Mouse (Mus musculus): ENCODE data around the gene Tcp11. TPM values are rescaled to one million over a fixed set of nuclear protein-coding genes. Genes with fewer than 3 reads are reported as not detected.

Tcp11 gene
- polyA plus RNA-seq, 1 experiment from 2014 or later = 1.6 TPM

DNA sequence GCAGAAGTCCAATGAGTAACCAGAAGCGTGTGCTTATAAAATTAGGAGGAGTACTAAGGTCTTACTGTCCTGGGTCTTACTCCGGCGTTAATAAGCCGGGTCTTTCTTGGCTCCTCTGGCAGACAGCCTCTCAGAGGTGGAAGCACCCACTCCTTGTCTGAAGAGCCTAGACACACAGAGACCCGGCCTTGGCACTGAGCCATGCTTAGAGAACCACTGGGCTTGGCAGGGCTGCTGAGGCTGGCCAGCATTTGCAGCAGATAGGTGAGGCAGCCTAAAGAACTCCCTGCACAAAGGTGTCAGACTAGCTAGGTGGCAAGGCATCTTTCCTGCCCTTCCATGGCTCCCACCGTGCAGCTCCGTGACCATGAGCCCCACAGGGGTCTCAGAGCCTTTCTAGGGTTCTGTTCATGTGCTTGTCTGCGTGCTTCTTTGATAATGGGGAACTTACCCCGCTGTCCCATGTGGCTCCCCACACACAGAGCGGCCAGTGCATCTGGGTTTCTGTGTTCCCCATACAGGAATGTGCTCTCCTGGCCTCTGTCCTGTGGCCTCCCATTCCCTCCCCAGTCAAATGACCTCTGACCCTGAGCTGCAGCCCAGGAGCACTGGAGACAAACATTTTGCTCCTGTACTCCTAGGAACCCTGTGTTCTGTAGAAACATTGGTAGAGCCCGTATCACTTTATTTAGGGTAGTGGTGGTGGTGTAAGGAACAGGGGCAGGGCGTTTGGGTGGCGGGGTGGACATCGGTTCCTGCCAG lies 54.1 kb downstream of the Tcp11 start:
- Histone ChIP-seq H3K36me3 (ENCODE audit: control insufficient read depth, insufficient read depth, low read length) (no peaks in the 10 kb centered on the region), H3K27ac (ENCODE audit: low read length) (peak overlapping the region; percentile 81), H3K9ac (ENCODE audit: low read depth, low read length) (no peak overlapping the region), H3K4me2 (ENCODE audit: low read depth, low read length) (no peak overlapping the region), H3K9me3 (ENCODE audit: control insufficient read depth, low read length) (no peaks in the 10 kb centered on the region), H3K4me1 (ENCODE audit: control insufficient read depth, insufficient read depth, low read length) (peaks cover 44% of the 10 kb centered on the region), H3K4me3 (ENCODE audit: low read length) (no peak overlapping the region), H3K27me3 (replicated peaks; ENCODE audit: control insufficient read depth, insufficient read depth, low read length) (no peaks in the 10 kb centered on the region)
- WGBS = 64% methylated on average over 14 of the region's 14 CpGs
- peak; percentile 39 for ATAC-seq

- peak overlapping the region; percentile 35 for H3K9ac ChIP-seq (ENCODE audit: low read depth, low read length)
- 0 out of 2 replicates have a peak overlapping the region, but pooled peaks have one; percentile 3 for H3K4me2 ChIP-seq (ENCODE audit: low read depth, low read length)
- peaks cover 44% of the 10 kb centered on the region for H3K4me1 ChIP-seq (ENCODE audit: control insufficient read depth, insufficient read depth, low read length)
- H3K9me3 ChIP-seq (ENCODE audit: control insufficient read depth, low read length) = no peaks in the 10 kb centered on the region
- H3K27ac ChIP-seq (ENCODE audit: low read length) = peak overlapping the region; percentile 81
- no peaks in the 10 kb centered on the region for H3K27me3 ChIP-seq (replicated peaks; ENCODE audit: control insufficient read depth, insufficient read depth, low read length)
- no peak overlapping the region for H3K4me3 ChIP-seq (ENCODE audit: low read length)
- H3K36me3 ChIP-seq (ENCODE audit: control insufficient read depth, insufficient read depth, low read length) = no peaks in the 10 kb centered on the region
- 27% methylated on average over 5 of the region's 5 CpGs for WGBS
- peak; percentile 83 for ATAC-seq
These were observed 54.9 kb downstream of the Tcp11 start for GRCm38 (mm10) chr17:28025541-28025961.

DNA sequence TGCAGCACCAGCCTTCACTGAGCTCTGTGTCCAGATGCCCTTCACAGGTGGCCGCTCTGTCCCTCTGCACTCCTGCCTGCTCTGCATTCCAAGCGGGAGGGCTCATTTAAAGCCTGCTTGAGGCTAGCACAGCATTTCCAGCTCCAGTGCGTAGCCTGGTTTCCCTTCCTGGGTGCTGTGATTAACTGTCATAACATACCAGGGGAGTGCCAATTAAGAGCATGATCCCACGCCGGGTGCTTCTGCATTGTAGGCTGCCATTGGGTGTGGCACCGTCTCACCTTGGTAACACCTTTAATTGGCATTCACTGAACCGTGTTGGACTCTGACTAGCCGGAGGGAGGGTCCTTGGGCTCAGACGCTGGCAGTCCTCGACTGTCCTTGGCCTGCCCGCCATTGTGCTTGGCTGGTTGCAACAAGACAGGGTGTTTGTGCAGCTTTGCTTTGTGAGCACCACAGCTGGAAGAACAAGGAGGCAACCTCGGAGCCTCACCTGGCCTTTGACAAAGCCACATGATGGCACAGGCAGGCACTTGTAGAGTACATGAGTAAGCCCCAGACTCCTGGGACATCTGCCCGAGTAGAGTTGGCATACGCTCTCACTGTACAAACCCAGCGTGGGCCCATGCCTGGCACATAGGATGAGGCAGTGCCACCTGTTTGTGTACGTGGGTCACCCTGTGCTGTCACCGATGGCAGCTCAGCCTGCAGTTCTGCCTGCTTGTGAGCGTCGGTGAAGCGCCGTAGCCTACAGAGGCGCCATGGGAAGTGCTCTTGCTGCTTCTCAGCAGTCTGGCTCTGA lies 57.4 kb downstream of the Tcp11 start:
- H3K27me3 ChIP-seq (replicated peaks; ENCODE audit: control insufficient read depth, insufficient read depth, low read length) = no peaks in the 10 kb centered on the region
- H3K36me3 ChIP-seq (ENCODE audit: control insufficient read depth, insufficient read depth, low read length) = no peaks in the 10 kb centered on the region
- H3K4me3 ChIP-seq (ENCODE audit: low read length) = no peak overlapping the region
- no peak overlapping the region for H3K27ac ChIP-seq (ENCODE audit: low read length)
- peaks cover 59% of the 10 kb centered on the region for H3K4me1 ChIP-seq (ENCODE audit: control insufficient read depth, insufficient read depth, low read length)
- H3K9ac ChIP-seq (ENCODE audit: low read depth, low read length) = no peak overlapping the region
- no peak overlapping the region for H3K4me2 ChIP-seq (ENCODE audit: low read depth, low read length)
- no peaks in the 10 kb centered on the region for H3K9me3 ChIP-seq (ENCODE audit: control insufficient read depth, low read length)
- 81% methylated on average over 22 of the region's 22 CpGs for WGBS
- no peak for ATAC-seq

DNA sequence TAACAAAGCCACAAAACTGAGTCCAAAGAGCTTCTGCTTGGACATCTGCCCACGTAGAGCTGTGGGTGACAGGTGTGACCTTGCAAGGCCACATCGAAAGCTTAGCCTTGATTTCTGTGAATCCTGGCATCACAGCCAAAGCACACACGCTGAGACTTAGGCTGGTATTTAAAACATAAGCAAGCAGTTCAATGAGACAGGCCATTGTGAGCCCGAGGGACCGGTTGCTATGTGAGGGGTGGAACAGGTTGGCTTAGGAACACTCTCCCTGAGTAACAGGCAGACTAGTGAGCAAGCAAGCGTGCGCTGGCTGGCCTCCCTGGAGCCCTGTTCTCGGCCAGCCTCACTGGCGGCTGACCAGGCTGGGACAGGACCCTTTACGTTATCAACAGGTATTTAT lies 58.5 kb downstream of the Tcp11 start:
- Histone ChIP-seq H3K4me3 (ENCODE audit: low read length) (no peak overlapping the region), H3K4me2 (ENCODE audit: low read depth, low read length) (no peak overlapping the region), H3K9me3 (ENCODE audit: control insufficient read depth, low read length) (no peaks in the 10 kb centered on the region), H3K27me3 (replicated peaks; ENCODE audit: control insufficient read depth, insufficient read depth, low read length) (no peaks in the 10 kb centered on the region), H3K36me3 (ENCODE audit: control insufficient read depth, insufficient read depth, low read length) (no peaks in the 10 kb centered on the region), H3K9ac (ENCODE audit: low read depth, low read length) (no peak overlapping the region), H3K4me1 (ENCODE audit: control insufficient read depth, insufficient read depth, low read length) (peaks cover 56% of the 10 kb centered on the region), H3K27ac (ENCODE audit: low read length) (peak overlapping the region; percentile 10; the same call in 1 of the 2 replicates)
- 56% methylated on average over 10 of the region's 10 CpGs for WGBS
- ATAC-seq = no peak

DNA sequence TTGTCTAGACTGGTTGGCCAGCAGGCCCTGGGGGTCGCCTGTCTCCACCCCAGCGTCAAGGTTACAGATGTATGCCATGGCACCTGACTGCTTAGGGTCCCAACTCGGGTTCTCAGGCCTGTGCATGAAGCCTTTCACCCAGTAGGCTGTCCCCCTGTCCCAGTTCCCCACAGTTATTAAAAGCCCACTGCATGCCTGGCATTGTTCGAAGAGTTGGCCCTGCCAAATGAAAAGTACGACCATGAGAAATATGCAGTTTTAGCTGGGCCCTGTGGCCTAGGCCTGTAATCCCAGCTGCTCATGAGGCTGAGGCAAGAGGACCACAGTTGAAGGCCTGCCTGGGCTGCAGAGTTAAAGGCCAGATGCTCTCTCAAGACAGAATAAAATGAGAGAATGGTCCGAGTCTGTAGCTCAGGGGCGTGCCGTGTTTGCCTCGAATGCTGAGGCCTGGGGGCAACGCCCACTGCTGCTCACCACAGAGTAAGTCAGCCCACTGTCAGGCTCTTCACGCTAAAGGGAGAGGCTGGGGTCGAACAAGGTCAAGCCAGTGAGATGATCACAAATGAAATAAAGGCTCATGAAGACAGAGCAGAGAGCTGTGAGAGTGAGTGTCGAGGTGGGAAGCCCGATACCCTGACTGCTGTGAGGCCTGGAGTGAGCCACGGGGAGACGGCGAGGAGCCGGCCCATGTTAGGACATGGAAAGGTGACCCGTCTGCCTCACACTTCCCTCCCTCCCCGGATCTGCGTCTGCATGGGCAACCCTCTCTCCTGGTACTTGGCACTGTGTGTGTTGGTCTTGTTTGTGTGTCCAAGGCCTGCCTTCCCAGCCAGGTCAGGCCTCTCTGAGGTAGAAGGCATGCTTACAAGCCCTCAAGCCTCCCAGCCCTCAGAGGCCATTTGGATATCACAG lies 60.4 kb downstream of the Tcp11 start:
- Histone ChIP-seq H3K9ac (ENCODE audit: low read depth, low read length) (no peak overlapping the region), H3K4me2 (ENCODE audit: low read depth, low read length) (no peak overlapping the region), H3K27me3 (replicated peaks; ENCODE audit: control insufficient read depth, insufficient read depth, low read length) (no peaks in the 10 kb centered on the region), H3K4me3 (ENCODE audit: low read length) (no peak overlapping the region), H3K36me3 (ENCODE audit: control insufficient read depth, insufficient read depth, low read length) (no peaks in the 10 kb centered on the region), H3K9me3 (ENCODE audit: control insufficient read depth, low read length) (no peaks in the 10 kb centered on the region), H3K4me1 (ENCODE audit: control insufficient read depth, insufficient read depth, low read length) (peaks cover 54% of the 10 kb centered on the region), H3K27ac (ENCODE audit: low read length) (no peak overlapping the region)
- 69% methylated on average over 21 of the region's 21 CpGs for WGBS
- no peak for ATAC-seq

- ATAC-seq = no peak
- no peaks in the 10 kb centered on the region for H3K36me3 ChIP-seq (ENCODE audit: control insufficient read depth, insufficient read depth, low read length)
- H3K27ac ChIP-seq (ENCODE audit: low read length) = no peak overlapping the region
- no peak overlapping the region for H3K9ac ChIP-seq (ENCODE audit: low read depth, low read length)
- no peak overlapping the region for H3K4me2 ChIP-seq (ENCODE audit: low read depth, low read length)
- peaks cover 48% of the 10 kb centered on the region for H3K4me1 ChIP-seq (ENCODE audit: control insufficient read depth, insufficient read depth, low read length)
- no peaks in the 10 kb centered on the region for H3K27me3 ChIP-seq (replicated peaks; ENCODE audit: control insufficient read depth, insufficient read depth, low read length)
- H3K4me3 ChIP-seq (ENCODE audit: low read length) = no peak overlapping the region
- no peaks in the 10 kb centered on the region for H3K9me3 ChIP-seq (ENCODE audit: control insufficient read depth, low read length)
- WGBS = 49% methylated on average over 11 of the region's 11 CpGs
These were observed 61.7 kb downstream of the Tcp11 start for GRCm38 (mm10) chr17:28018776-28019175.

- H3K4me1 ChIP-seq (ENCODE audit: control insufficient read depth, insufficient read depth, low read length) = peaks cover 49% of the 10 kb centered on the region
- no peaks in the 10 kb centered on the region for H3K36me3 ChIP-seq (ENCODE audit: control insufficient read depth, insufficient read depth, low read length)
- H3K27ac ChIP-seq (ENCODE audit: low read length) = no peak overlapping the region
- no peaks in the 10 kb centered on the region for H3K27me3 ChIP-seq (replicated peaks; ENCODE audit: control insufficient read depth, insufficient read depth, low read length)
- ATAC-seq = no peak
- H3K4me3 ChIP-seq (ENCODE audit: low read length) = no peak overlapping the region
- H3K4me2 ChIP-seq (ENCODE audit: low read depth, low read length) = no peak overlapping the region
- no peak overlapping the region for H3K9ac ChIP-seq (ENCODE audit: low read depth, low read length)
- WGBS = 68% methylated on average over 6 of the region's 6 CpGs
- H3K9me3 ChIP-seq (ENCODE audit: control insufficient read depth, low read length) = no peaks in the 10 kb centered on the region
These were observed 62.1 kb downstream of the Tcp11 start for GRCm38 (mm10) chr17:28018344-28018743.

Measured in intestine, embryonic 16.5 days (tissue).